Mouse (Mus musculus): Measurements from ENCODE around the gene Lrriq1. TPM values are rescaled to one million over a fixed set of nuclear protein-coding genes. Genes with fewer than 3 reads are reported as not detected.

The Lrriq1 gene
- total and polyA plus RNA-seq, 3 experiments: not detected

- DNase-seq (ENCODE audit: low read depth, low spot score): no peak
- no peak for TF ChIP-seq TAL1 (IDR thresholded peaks at IDR 0.05; ENCODE audit: low read length)
- no peak for TF ChIP-seq GATA1 (IDR thresholded peaks at IDR 0.05; ENCODE audit: low read depth, low read length)
- no peak for TF ChIP-seq SMC3 (IDR thresholded peaks at IDR 0.05; ENCODE audit: low read depth, low read length)
- no peak for TF ChIP-seq CHD2 (IDR thresholded peaks at IDR 0.05; ENCODE audit: low read length)
- no peak for TF ChIP-seq USF2 (IDR thresholded peaks at IDR 0.05; ENCODE audit: borderline replicate concordance in 1 of 2, insufficient read depth in 1 of 2, low read depth in 1 of 2, low read length in 2 of 2)
- TF ChIP-seq EP300 (IDR thresholded peaks at IDR 0.05; ENCODE audit: low read depth in 1 of 2, low read length in 2 of 2): no peak
- no peak for TF ChIP-seq MAZ (IDR thresholded peaks at IDR 0.05; ENCODE audit: low read depth, low read length)
- no peak for TF ChIP-seq NRF1 (IDR thresholded peaks at IDR 0.05; ENCODE audit: insufficient read depth, low read depth, low read length, poor library complexity, severe bottlenecking)
- TF ChIP-seq ZKSCAN1 (IDR thresholded peaks at IDR 0.05; ENCODE audit: low read depth, low read length): no peak
- TF ChIP-seq JUND (IDR thresholded peaks at IDR 0.05; ENCODE audit: low read depth, low read length): no peak
- no peak for TF ChIP-seq MYB (IDR thresholded peaks at IDR 0.05; ENCODE audit: low read depth, low read length)
- TF ChIP-seq UBTF (IDR thresholded peaks at IDR 0.05; ENCODE audit: borderline replicate concordance, insufficient read depth, low read depth, low read length): no peak
These were observed 186.5 kb downstream of the Lrriq1 start for GRCm38 (mm10) chr10:103049593-103049992.

DNA sequence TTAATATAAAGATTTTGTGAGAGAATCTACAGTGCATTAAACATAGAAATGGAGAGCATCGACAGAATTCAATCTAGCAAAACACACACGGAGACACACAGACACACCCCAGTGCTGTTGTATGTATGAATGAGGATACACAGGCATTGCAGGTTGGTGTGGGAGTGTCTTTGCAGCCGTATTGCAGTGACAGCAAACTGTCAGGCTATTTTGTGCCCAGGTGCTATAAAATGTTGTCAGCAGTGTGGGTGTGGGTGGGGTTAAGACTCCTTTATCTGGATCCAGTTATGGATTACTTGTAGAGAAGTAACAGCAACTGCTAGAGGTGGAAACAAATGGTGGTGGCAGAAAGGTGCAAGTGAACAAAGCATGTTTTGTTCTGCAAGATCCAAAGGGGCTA is 189.5 kb downstream of the Lrriq1 start:
- H3K9ac ChIP-seq (ENCODE audit: control insufficient read depth, low read depth, low read length, poor library complexity, severe bottlenecking): no peak overlapping the region
- no peaks in the 10 kb centered on the region for H3K27me3 ChIP-seq (ENCODE audit: control insufficient read depth in 1 of 2, insufficient read depth in 2 of 2, low read length in 2 of 2)
- no peaks in the 10 kb centered on the region for H3K4me1 ChIP-seq (ENCODE audit: control insufficient read depth in 1 of 2, insufficient read depth in 2 of 2, low read length in 2 of 2)
- no peak for DNase-seq (ENCODE audit: low read depth, low spot score)
- no peak overlapping the region for H3K27ac ChIP-seq (ENCODE audit: control insufficient read depth, low read depth, low read length)
- H3K36me3 ChIP-seq (ENCODE audit: control insufficient read depth in 1 of 2, insufficient read depth in 2 of 2, low read length in 2 of 2): no peaks in the 10 kb centered on the region
- no peaks in the 10 kb centered on the region for H3K79me2 ChIP-seq (ENCODE audit: control insufficient read depth, insufficient read depth, low read length, poor library complexity)
- H3K9me3 ChIP-seq (replicated peaks; ENCODE audit: insufficient read depth, low read length): no peaks in the 10 kb centered on the region
- no peak overlapping the region for H3K4me3 ChIP-seq (ENCODE audit: control insufficient read depth in 1 of 2, insufficient read depth in 1 of 2, low read depth in 2 of 2, low read length in 2 of 2)
- TF ChIP-seq POLR2AphosphoS2 (IDR thresholded peaks at IDR 0.05; ENCODE audit: low read length) (no peak), BHLHE40 (IDR thresholded peaks at IDR 0.05; ENCODE audit: borderline replicate concordance, low read depth, low read length) (no peak), GATA1 (IDR thresholded peaks at IDR 0.05; ENCODE audit: low read depth, low read length) (no peak), MYB (IDR thresholded peaks at IDR 0.05; ENCODE audit: low read depth, low read length) (no peak), MAZ (IDR thresholded peaks at IDR 0.05; ENCODE audit: low read depth, low read length) (no peak), NELFE (IDR thresholded peaks at IDR 0.05; ENCODE audit: low read depth, low read length) (no peak), MAX (IDR thresholded peaks at IDR 0.05; ENCODE audit: low read length) (no peak), RAD21 (IDR thresholded peaks at IDR 0.05; ENCODE audit: low read depth, low read length) (no peak), USF2 (IDR thresholded peaks at IDR 0.05; ENCODE audit: borderline replicate concordance in 1 of 2, insufficient read depth in 1 of 2, low read depth in 1 of 2, low read length in 2 of 2) (no peak)

More at GRCm38 (mm10) chr10:103049593-103049992, 186.5 kb downstream of the Lrriq1 start:
- Histone ChIP-seq H3K9ac (ENCODE audit: control insufficient read depth, low read depth, low read length, poor library complexity, severe bottlenecking) (no peak overlapping the region), H3K79me2 (ENCODE audit: control insufficient read depth, insufficient read depth, low read length, poor library complexity) (no peaks in the 10 kb centered on the region), H3K9me3 (replicated peaks; ENCODE audit: insufficient read depth, low read length) (no peaks in the 10 kb centered on the region), H3K36me3 (ENCODE audit: control insufficient read depth in 1 of 2, insufficient read depth in 2 of 2, low read length in 2 of 2) (no peaks in the 10 kb centered on the region), H3K27ac (ENCODE audit: control insufficient read depth, low read depth, low read length) (no peak overlapping the region), H3K4me1 (ENCODE audit: control insufficient read depth in 1 of 2, insufficient read depth in 2 of 2, low read length in 2 of 2) (no peaks in the 10 kb centered on the region), H3K27me3 (ENCODE audit: control insufficient read depth in 1 of 2, insufficient read depth in 2 of 2, low read length in 2 of 2) (no peaks in the 10 kb centered on the region), H3K4me3 (ENCODE audit: control insufficient read depth in 1 of 2, insufficient read depth in 1 of 2, low read depth in 2 of 2, low read length in 2 of 2) (no peak overlapping the region)

All from MEL (cell line).